Mouse (Mus musculus): ENCODE measurements around the gene Vegfa.

Vegfa gene

GRCm38 (mm10) chr17:46025207-46025606 lies 7.0 kb downstream of the Vegfa start:
- DNase-seq = no peak

GRCm38 (mm10) chr17:46024192-46024591 lies 8.0 kb downstream of the Vegfa start:
- DNase-seq = no peak

- no peak for DNase-seq
Measured at GRCm38 (mm10) chr17:46023572-46023971, 8.6 kb downstream of the Vegfa start.

GRCm38 (mm10) chr17:46022934-46023333 lies 9.2 kb downstream of the Vegfa start:
- DNase-seq = no peak

GRCm38 (mm10) chr17:46022427-46022826 lies 9.7 kb downstream of the Vegfa start:
- DNase-seq = no peak

- DNase-seq = no peak
Measured at GRCm38 (mm10) chr17:46021760-46022159, 10.4 kb downstream of the Vegfa start.

GRCm38 (mm10) chr17:46021173-46021572 lies 11.0 kb downstream of the Vegfa start:
- DNase-seq = no peak

GRCm38 (mm10) chr17:46020579-46020978 lies 11.6 kb downstream of the Vegfa start:
- DNase-seq = no peak

GRCm38 (mm10) chr17:46018736-46019004 lies 13.5 kb downstream of the Vegfa start:
- DNase-seq = no peak

GRCm38 (mm10) chr17:46017946-46018735 lies 14.0 kb downstream of the Vegfa start:
- DNase-seq = peak; percentile 63

- DNase-seq = no peak
Measured at GRCm38 (mm10) chr17:46016617-46017016, 15.6 kb downstream of the Vegfa start.

- DNase-seq = no peak
Measured at GRCm38 (mm10) chr17:46015967-46016366, 16.2 kb downstream of the Vegfa start.

GRCm38 (mm10) chr17:46014935-46015334 lies 17.2 kb downstream of the Vegfa start:
- no peak for DNase-seq

GRCm38 (mm10) chr17:46013549-46013948 lies 18.6 kb downstream of the Vegfa start:
- no peak for DNase-seq

- DNase-seq = no peak
Measured at GRCm38 (mm10) chr17:46012211-46012610, 20.0 kb downstream of the Vegfa start.

- no peak for DNase-seq
Measured at GRCm38 (mm10) chr17:46010462-46010861, 21.7 kb downstream of the Vegfa start.

- peak; percentile 43 for DNase-seq
Measured at GRCm38 (mm10) chr17:46009182-46009581, 23.0 kb downstream of the Vegfa start.

- DNase-seq = no peak
Measured at GRCm38 (mm10) chr17:46005458-46005857, 26.7 kb downstream of the Vegfa start.

- no peak for DNase-seq
Measured at GRCm38 (mm10) chr17:46004482-46004881, 27.7 kb downstream of the Vegfa start.

- no peak for DNase-seq
Measured at GRCm38 (mm10) chr17:46003717-46004481, 28.3 kb downstream of the Vegfa start.

- DNase-seq = no peak
Measured at GRCm38 (mm10) chr17:45999366-45999940, 32.7 kb downstream of the Vegfa start.

GRCm38 (mm10) chr17:45998363-45998762 lies 33.8 kb downstream of the Vegfa start:
- DNase-seq = no peak

GRCm38 (mm10) chr17:45996921-45997444 lies 35.2 kb downstream of the Vegfa start:
- DNase-seq = peak; percentile 49
